Mouse (Mus musculus): ENCODE data around the gene Gm13288. TPM values are rescaled to one million over a fixed set of nuclear protein-coding genes. Genes with fewer than 3 reads are reported as not detected.
"Not testable (repeated sequence)": the region's sequence is repeated elsewhere in the genome, so short reads cannot be mapped to it uniquely, and the experiment has no call there.

Gene Gm13288
- 0.21 TPM in 1 of 2 replicates, not detected in the other for polyA plus RNA-seq (2014; fragmentation: Nextera tagmentation; extraction: Ambion mirVana)

DNA sequence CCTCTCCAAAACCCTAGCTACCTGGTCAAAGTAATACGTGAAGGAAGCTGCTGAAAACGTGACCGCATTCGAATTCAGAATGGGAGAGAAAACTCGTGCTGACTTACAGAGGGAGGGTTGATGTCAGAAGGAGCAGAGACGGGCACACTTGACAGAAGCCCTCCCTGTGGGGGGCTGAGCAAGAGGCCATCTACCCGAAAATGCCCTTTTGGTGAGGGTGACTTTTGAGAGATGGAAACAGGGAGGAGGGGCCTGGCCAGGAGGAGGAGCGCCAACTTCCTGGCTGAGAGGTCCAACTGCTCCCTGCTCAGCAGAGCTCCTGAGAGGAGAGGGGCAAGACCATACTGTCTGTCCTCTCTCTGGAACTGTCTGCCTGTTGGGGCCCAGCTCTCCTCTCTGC, at the start of gene Gm13288:
Gm13288 (plus strand) TSS at position 301 of the 400 bp plus-strand sequence.
- H3K27ac ChIP-seq (replicated peaks; ENCODE audit: low read depth, low read length); H3K36me3 ChIP-seq (ENCODE audit: control insufficient read depth, insufficient read depth, low read length); H3K27me3 ChIP-seq (replicated peaks; ENCODE audit: control insufficient read depth, insufficient read depth, low read length); DNase-seq (ENCODE audit: low spot score); H3K9me3 ChIP-seq (ENCODE audit: control insufficient read depth, low read length); H3K9ac ChIP-seq (ENCODE audit: low read depth, low read length); H3K4me1 ChIP-seq (ENCODE audit: control insufficient read depth, insufficient read depth, low read length); ATAC-seq (ENCODE audit: low read depth): not testable (repeated sequence)
- H3K4me2 ChIP-seq (ENCODE audit: low read depth, low read length): peak within 1 kb of the TSS; percentile 32; the same call in 1 of the 2 replicates
- WGBS: no CpG with 5 or more reads among the region's 8 CpGs
- peak within 1 kb of the TSS; percentile 20; the same call in 1 of the 2 replicates for H3K4me3 ChIP-seq (ENCODE audit: low read depth, low read length)

DNA sequence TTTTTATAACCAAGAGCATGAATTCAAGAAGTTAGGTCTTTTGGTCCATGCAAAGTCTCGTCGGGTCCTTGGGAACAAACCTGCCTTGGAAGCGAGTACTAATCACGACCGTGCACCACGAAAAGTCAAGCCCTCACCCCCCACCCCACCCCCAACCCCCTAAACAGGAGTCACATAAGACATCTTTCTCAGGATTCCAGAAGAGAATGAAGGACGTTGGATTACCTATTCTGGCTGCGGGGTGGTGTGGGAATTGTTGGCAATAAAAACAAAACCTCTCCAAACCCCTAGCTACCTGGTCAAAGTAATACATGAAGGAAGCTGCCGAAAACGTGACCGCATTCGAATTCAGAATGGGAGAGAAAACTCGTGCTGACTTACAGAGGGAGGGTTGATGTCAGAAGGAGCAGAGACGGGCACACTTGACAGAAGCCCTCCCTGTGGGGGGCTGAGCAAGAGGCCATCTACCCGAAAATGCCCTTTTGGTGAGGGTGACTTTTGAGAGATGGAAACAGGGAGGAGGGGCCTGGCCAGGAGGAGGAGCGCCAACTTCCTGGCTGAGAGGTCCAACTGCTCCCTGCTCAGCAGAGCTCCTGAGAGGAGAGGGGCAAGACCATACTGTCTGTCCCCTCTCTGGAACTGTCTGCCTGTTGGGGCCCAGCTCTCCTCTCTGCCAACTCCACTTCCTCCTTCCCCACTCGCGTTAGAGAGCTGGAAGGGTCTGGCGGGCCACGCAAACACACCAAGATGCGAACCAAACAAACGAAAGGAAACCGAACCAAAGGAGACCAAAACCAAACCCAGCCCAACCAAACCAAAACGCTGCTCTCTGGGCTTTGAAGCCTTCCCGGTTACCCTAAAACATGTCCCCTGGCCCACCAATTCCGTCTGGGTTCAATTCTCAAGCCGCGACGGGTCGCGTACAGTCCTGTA, 48.5 kb upstream of the Gm13288 start:
- H3K4me1 ChIP-seq (ENCODE audit: control insufficient read depth, insufficient read depth, low read length); H3K9me3 ChIP-seq (ENCODE audit: control insufficient read depth, low read length); H3K36me3 ChIP-seq (ENCODE audit: control insufficient read depth, insufficient read depth, low read length); ATAC-seq (ENCODE audit: low read depth); H3K27me3 ChIP-seq (replicated peaks; ENCODE audit: control insufficient read depth, insufficient read depth, low read length): not testable (repeated sequence)
- 11% methylated on average over 28 of the region's 31 CpGs for WGBS
- peak overlapping the region; percentile 93 for H3K27ac ChIP-seq (replicated peaks; ENCODE audit: low read depth, low read length)
- H3K9ac ChIP-seq (ENCODE audit: low read depth, low read length): peak overlapping the region; percentile 75
- peak; percentile 14 for DNase-seq (ENCODE audit: low spot score)
- peak overlapping the region; percentile 49 for H3K4me3 ChIP-seq (ENCODE audit: low read depth, low read length)
- peak overlapping the region; percentile 68 for H3K4me2 ChIP-seq (ENCODE audit: low read depth, low read length)

GRCm38 (mm10) chr4:88757628-88758031, 47.7 kb upstream of the Gm13288 start:
- peak overlapping the region; percentile 93 for H3K27ac ChIP-seq (replicated peaks; ENCODE audit: low read depth, low read length)
- peak overlapping the region; percentile 75 for H3K9ac ChIP-seq (ENCODE audit: low read depth, low read length)
- not testable (repeated sequence) for H3K9me3 ChIP-seq (ENCODE audit: control insufficient read depth, low read length); H3K27me3 ChIP-seq (replicated peaks; ENCODE audit: control insufficient read depth, insufficient read depth, low read length); H3K4me1 ChIP-seq (ENCODE audit: control insufficient read depth, insufficient read depth, low read length); H3K36me3 ChIP-seq (ENCODE audit: control insufficient read depth, insufficient read depth, low read length)
- peak overlapping the region; percentile 49 for H3K4me3 ChIP-seq (ENCODE audit: low read depth, low read length)
- H3K4me2 ChIP-seq (ENCODE audit: low read depth, low read length): peak overlapping the region; percentile 68
- ATAC-seq (ENCODE audit: low read depth) (peak; percentile 100), DNase-seq (ENCODE audit: low spot score) (peak; percentile 97)
- 0% methylated on average over 8 of the region's 21 CpGs for WGBS

DNA sequence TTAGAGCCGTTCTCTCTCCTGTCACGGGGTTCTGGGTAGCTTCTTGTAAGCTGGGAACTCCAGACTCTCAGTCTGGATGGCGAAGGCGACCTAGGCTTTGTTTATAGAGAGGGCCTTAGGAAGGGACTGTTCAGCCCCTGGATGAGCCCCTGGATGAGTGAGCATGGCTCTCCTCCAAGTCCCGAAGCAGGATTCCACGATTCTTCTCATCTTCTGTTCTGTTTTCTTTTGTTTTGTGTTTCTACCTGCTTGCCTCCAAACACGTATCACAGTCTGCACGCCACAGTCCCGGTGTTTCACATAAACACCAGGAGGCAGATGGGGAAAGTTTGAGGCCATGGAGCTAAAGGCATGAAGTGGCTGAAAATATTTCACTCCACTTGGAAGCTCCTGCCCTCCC, 46.6 kb upstream of the Gm13288 start:
- H3K4me3 ChIP-seq (ENCODE audit: low read depth, low read length); H3K27ac ChIP-seq (replicated peaks; ENCODE audit: low read depth, low read length); DNase-seq (ENCODE audit: low spot score); H3K9ac ChIP-seq (ENCODE audit: low read depth, low read length); H3K27me3 ChIP-seq (replicated peaks; ENCODE audit: control insufficient read depth, insufficient read depth, low read length); ATAC-seq (ENCODE audit: low read depth); H3K9me3 ChIP-seq (ENCODE audit: control insufficient read depth, low read length); H3K36me3 ChIP-seq (ENCODE audit: control insufficient read depth, insufficient read depth, low read length); H3K4me1 ChIP-seq (ENCODE audit: control insufficient read depth, insufficient read depth, low read length); H3K4me2 ChIP-seq (ENCODE audit: low read depth, low read length): not testable (repeated sequence)
- WGBS: 89% methylated on average over 7 of the region's 9 CpGs

- not testable (repeated sequence) for ATAC-seq (ENCODE audit: low read depth)
These were observed 45.6 kb upstream of the Gm13288 start, which contains the start of gene Gm13283 for GRCm38 (mm10) chr4:88759610-88760268. Gene Gm13283, plus strand, starts transcription at chr4:88760119.

DNA sequence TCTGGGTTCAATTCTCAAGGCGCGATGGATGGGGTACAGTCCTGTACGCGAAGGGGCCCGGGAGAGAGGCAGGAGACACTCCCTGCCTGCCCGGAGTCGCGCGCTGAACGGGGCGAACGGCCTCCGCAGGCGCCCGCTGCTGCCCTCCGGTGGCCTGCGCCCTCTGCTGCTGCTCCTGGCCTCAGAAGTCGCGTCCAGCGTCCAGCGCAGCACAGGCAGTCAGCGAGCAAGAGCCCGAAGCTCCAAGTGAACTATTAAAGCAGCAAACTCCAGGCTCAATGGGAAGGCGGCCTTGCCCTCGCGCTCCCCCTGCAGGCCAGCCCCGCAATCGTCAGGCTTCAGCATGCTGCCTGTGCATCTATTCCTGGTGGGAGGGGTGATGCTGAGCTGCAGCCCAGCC, 44.9 kb upstream of the Gm13288 start:
- H3K27me3 ChIP-seq (replicated peaks; ENCODE audit: control insufficient read depth, insufficient read depth, low read length); H3K9me3 ChIP-seq (ENCODE audit: control insufficient read depth, low read length); H3K36me3 ChIP-seq (ENCODE audit: control insufficient read depth, insufficient read depth, low read length); H3K4me1 ChIP-seq (ENCODE audit: control insufficient read depth, insufficient read depth, low read length); ATAC-seq (ENCODE audit: low read depth): not testable (repeated sequence)
- peak; percentile 92 for DNase-seq (ENCODE audit: low spot score)
- H3K4me3 ChIP-seq (ENCODE audit: low read depth, low read length): peak overlapping the region; percentile 34
- H3K27ac ChIP-seq (replicated peaks; ENCODE audit: low read depth, low read length): peak overlapping the region; percentile 39; the same call in 1 of the 2 replicates
- H3K4me2 ChIP-seq (ENCODE audit: low read depth, low read length): peak overlapping the region; percentile 51
- 0% methylated on average over 10 of the region's 28 CpGs for WGBS
- peak overlapping the region; percentile 53; the same call in 1 of the 2 replicates for H3K9ac ChIP-seq (ENCODE audit: low read depth, low read length)

More at GRCm38 (mm10) chr4:88759610-88760268, 45.6 kb upstream of the Gm13288 start, which contains the start of gene Gm13283:
- not testable (repeated sequence) for H3K9me3 ChIP-seq (ENCODE audit: control insufficient read depth, low read length); H3K27me3 ChIP-seq (replicated peaks; ENCODE audit: control insufficient read depth, insufficient read depth, low read length); H3K4me1 ChIP-seq (ENCODE audit: control insufficient read depth, insufficient read depth, low read length); DNase-seq (ENCODE audit: low spot score); H3K36me3 ChIP-seq (ENCODE audit: control insufficient read depth, insufficient read depth, low read length)
- WGBS: 24% methylated on average over 8 of the region's 14 CpGs
- peak within 1 kb of the TSS; percentile 53; the same call in 1 of the 2 replicates for H3K9ac ChIP-seq (ENCODE audit: low read depth, low read length)
- peak within 1 kb of the TSS; percentile 34 for H3K4me3 ChIP-seq (ENCODE audit: low read depth, low read length)
- H3K27ac ChIP-seq (replicated peaks; ENCODE audit: low read depth, low read length): peak within 1 kb of the TSS; percentile 39; the same call in 1 of the 2 replicates
- H3K4me2 ChIP-seq (ENCODE audit: low read depth, low read length): peak within 1 kb of the TSS; percentile 51

DNA sequence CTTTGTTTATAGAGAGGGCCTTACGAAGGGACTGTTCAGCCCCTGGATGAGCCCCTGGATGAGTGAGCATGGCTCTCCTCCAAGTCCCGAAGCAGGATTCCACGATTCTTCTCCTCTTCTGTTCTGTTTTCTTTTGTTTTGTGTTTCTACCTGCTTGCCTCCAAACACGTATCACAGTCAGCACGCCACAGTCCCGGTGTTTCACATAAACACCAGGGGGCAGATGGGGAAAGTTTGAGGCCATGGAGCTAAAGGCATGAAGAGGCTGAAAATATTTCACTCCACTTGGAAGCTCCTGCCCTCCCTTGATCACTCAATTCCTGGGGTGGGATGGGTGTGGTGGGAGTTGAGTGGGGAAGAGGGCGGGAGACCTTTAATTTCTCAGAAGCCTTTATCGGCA, 43.6 kb upstream of the Gm13288 start:
- not testable (repeated sequence) for H3K4me3 ChIP-seq (ENCODE audit: low read depth, low read length); H3K9me3 ChIP-seq (ENCODE audit: control insufficient read depth, low read length); H3K9ac ChIP-seq (ENCODE audit: low read depth, low read length); H3K4me2 ChIP-seq (ENCODE audit: low read depth, low read length); H3K27me3 ChIP-seq (replicated peaks; ENCODE audit: control insufficient read depth, insufficient read depth, low read length); ATAC-seq (ENCODE audit: low read depth); H3K4me1 ChIP-seq (ENCODE audit: control insufficient read depth, insufficient read depth, low read length); H3K36me3 ChIP-seq (ENCODE audit: control insufficient read depth, insufficient read depth, low read length); H3K27ac ChIP-seq (replicated peaks; ENCODE audit: low read depth, low read length); DNase-seq (ENCODE audit: low spot score)
- WGBS: 62% methylated on average over 6 of the region's 8 CpGs

- H3K4me3 ChIP-seq (ENCODE audit: low read depth, low read length); H3K4me2 ChIP-seq (ENCODE audit: low read depth, low read length); H3K27ac ChIP-seq (replicated peaks; ENCODE audit: low read depth, low read length); DNase-seq (ENCODE audit: low spot score); ATAC-seq (ENCODE audit: low read depth); H3K9ac ChIP-seq (ENCODE audit: low read depth, low read length); H3K36me3 ChIP-seq (ENCODE audit: control insufficient read depth, insufficient read depth, low read length); H3K4me1 ChIP-seq (ENCODE audit: control insufficient read depth, insufficient read depth, low read length); H3K27me3 ChIP-seq (replicated peaks; ENCODE audit: control insufficient read depth, insufficient read depth, low read length); H3K9me3 ChIP-seq (ENCODE audit: control insufficient read depth, low read length): not testable (repeated sequence)
- 58% methylated on average over 9 of the region's 9 CpGs for WGBS
These were observed 43.0 kb upstream of the Gm13288 start for GRCm38 (mm10) chr4:88762341-88762740.
